Mouse (Mus musculus): ENCODE measurements at regions not wholly inside any gene's neighbourhood (a gene's known extent, or its start where the extent isn't known, plus 50 kb on each side); places are given as distances from the start of the nearest gene placed in this dataset.

- TF ChIP-seq CTCF (IDR thresholded peaks at IDR 0.05; ENCODE audit: insufficient read depth, low read depth, low read length) (no peak), POLR2A (IDR thresholded peaks at IDR 0.05; ENCODE audit: insufficient read depth, low read depth, low read length) (no peak)
These were observed 84.2 kb upstream of the Fam174b start for GRCm38 (mm10) chr7:73655787-73656423.

Measured in olfactory bulb, adult 2 months (tissue).